Mouse (Mus musculus) kidney, adult 8-10 months (tissue): ENCODE measurements around the gene Fry.
A peak's percentile ranks its signal among the peaks of the same experiment; 100 is the strongest.

Experiments used
- DNase-seq, 2 experiments: peaks; one replicate each; pipeline ENCODE4 v3.0.0; 2022

Fry gene

DNA sequence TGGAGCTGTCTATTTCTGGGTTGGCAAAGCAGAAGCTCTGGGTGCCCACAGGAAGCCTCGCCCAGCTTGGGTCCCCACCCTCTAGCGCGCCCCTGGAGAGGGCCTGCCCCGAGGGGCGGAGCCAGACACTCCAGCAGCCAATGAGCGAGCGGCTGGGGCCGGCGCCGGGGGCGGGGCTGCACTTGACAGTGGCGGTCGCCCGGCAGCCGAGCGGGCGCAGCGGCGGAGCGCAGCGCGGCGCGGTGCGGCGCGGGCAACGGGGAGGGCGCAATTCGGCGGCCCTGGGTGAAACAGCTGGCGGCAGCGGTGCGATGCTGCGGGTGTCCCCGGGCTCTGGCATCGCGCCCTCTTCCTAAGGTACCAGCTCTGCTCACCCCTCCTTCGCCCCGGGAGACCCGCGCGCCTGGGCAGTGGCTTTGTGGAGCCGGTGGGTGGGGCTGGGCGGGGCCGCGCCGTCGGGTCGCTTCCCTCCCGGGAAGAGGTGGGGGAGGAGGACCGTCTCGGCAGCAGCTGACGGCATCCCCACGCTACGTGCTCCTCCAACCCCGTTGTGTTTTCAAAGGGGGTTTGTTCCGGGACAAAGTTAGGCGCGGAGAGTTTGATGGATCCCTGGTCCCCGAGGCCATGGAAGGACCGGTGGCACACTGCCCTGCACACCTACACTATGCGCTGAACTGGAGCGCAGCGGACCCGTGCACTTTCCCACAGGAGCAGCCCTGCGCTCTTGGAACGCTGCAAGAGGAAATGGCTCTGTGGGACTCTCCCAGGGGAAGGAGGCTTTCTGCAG lies at the start of gene Fry:
Gene Fry, plus strand, starts transcription at position 191 of the 787 bp plus-strand sequence.
- peak; percentile 80 to 82 for DNase-seq

DNA sequence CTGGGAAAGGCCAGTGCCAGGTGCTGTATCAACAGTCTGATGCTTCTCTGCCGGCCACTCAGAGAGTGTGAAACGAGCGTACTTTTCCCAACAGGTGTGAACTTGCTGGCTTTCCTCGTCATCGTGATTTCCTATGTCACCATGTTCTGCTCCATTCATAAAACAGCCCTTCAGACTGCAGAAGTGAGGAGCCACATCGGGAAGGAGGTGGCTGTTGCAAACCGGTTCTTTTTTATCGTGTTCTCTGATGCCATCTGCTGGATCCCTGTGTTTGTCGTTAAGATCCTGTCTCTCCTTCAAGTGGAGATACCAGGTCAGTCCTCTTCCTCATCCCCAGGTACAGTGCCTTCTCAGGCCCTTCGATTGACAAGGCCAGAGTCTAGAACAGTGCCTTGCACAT lies 48.4 kb upstream of the Fry start:
- no peak for DNase-seq

DNA sequence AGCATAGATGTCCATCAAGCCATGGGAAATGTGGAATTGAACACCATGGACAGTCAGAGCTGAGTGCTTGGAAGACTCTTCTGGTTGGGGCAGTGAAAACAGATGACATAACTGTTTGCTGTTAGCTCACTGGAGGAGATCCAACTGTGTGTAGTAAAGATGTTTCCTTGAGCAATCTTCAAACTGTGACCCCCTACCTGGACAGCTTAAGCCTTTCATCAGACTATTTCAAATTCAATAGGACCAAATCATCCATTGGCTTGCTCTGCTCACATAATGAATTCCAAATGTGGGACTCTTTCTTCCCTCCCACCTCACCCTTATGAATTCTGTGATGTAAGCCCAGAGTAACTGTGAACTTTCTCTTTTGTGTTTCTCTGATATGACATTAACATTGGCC lies 46.7 kb upstream of the Fry start:
- DNase-seq, result no peak

DNA sequence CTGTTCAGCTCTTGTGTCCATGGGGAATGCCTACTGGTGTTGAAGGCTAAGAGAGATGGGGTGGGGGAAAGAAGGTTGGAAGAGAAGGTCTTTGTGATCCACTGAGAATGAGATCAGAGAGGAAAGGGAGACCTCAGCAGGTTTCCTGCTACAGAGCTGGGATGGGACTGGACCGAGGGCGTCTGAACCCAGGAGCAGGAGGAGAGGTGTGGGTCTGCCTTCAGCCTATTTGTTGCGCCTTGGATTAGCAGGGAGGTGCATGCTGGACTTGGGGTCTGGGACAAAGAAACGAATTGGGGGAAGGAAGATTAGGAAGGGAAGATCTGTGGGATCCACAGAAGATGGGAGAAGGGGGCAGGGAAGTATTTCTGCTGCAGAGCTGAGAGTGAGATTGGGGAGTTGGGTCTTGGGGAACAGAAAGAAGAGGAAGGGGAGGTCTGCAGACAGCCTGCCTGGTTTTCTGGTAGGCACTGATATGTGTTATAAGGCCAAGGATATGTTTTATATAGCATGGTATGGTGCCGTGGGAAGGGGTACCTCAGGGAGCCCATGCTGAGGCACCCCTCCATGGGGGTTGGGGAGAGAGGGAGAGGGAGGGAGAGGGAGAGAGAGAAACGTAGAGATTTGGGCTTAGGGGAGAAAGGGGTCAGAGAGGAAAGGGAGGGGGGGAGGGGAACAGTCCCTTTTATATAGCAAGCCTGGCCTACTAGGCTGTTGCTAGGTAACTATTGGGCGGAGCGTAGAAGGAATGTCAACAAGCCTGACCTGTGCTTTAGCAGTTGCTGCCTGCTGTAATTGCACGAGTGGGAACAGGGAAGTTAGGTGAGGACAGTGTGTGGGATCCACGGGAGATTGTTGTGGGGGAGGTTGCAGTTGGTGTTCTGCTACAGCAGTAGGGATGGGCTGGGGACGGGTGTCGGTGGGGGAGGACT lies 38.3 kb upstream of the Fry start:
- peak in 1 of 2 experiments; percentile 14 for DNase-seq

DNA sequence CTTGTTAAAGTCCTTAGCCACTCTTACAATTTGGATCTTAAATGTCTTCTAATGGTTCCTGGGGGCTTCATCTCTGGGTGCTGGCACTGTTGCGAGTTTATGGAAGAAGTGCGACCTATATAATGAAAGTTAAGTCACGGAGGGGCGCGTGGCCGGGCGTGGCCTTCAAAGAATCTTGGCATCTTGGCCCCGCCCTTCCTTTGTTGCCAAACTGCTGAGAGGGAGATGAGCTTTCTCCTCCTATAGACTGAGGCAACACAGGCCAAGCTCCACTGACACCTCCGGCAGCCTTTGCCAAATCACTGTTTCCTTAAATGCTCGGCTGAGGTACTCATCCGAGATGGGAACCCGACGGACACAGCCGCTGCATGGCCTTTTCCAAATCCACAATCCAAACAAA lies 35.7 kb upstream of the Fry start:
- DNase-seq, result no peak

DNA sequence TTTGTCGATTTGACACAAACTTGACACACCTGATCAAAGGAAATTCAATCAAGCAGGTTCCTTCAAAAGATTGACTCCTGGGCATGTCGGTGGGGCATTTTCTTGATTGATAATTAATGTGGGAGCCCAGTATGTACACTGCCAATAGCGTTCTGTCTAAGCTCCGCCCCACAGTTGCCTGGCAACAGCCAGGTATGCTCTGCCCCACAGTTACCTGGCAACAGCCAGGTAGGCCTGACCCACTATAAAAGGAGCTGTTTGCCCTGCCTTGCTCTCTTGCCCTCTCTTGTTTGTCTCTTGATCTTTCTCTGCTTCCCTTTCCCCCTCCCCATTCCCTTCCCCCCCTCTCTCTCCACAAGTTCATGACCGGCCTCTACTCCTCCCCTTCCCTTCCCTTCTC lies 35.3 kb upstream of the Fry start:
- no peak for DNase-seq

DNA sequence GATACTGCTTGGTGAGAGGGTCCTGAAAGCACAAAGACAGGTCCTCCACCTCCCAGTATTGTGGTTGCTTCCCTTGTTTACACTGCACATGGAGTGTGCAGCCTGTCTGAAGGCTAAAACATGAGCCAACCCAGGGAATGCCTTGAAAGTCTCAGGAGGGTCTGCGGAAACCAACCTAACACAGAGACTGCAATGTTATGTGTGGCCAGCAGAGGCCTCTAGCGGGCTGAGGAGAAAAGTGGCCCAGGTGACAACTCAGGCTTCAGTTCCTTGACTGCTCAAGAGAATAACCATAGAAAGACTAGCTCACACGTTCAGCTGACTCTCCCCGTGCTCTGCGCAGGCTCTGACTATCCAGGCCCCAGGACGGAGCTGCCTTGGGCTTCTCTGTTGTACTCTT lies 20.8 kb upstream of the Fry start:
- peak; percentile 18 to 23 for DNase-seq

DNA sequence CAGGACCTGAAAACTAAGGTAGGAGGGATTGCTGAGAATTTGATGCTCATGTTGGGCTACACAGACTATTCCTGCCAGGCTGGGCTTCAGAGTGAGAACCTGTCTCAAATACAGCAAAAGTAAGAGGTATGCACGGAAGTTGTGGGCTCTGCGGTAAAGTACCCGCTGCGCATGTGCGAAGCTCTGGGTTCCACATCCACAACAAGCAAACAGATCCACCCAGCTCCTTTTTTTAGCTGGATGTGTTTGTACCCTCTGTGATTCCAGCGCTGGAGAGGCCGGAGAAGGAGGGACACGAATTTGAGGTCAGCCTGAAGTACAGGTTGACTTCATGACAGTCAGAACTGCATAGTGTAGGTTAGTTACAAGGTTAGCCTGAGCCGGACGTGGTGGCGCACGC lies 19.7 kb upstream of the Fry start:
- no peak for DNase-seq

DNA sequence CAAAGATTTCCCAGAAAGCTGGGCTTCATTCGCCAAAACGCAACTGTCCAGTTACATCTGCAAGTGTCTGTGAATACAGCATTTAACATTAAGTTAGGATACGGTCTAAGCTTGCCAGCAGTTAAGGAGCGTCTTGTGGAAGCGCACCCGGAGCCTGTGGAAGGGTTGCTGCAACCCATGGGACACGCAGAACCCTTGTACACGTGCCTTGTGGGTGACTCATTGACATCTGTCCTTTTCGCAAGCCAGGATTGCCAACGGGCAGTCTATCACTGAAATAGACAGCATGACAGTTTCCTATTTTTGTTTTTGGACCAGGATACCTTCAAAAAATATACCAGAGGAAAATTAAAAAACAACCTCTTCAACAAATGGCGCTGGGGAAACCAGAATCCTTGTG lies 16.7 kb upstream of the Fry start:
- DNase-seq, result no peak

DNA sequence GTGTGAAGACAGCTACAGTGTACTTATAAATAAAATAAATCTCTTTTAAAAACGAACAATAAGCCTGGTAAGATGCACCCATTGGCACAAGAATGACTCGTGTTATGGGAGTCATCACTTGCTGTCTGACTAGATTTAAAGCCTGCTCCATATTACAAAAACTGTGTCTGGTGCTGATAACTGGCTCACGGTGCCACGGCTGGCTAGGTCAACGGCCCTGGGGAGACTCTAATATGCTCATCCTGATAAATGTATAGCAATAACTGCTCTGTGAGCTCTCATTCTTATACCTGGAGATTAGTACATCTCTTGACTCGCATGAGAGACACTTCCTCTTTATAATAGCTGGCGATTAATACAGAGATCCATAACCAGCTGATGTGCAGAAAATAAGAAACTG lies 12.1 kb upstream of the Fry start:
- DNase-seq, result no peak

DNA sequence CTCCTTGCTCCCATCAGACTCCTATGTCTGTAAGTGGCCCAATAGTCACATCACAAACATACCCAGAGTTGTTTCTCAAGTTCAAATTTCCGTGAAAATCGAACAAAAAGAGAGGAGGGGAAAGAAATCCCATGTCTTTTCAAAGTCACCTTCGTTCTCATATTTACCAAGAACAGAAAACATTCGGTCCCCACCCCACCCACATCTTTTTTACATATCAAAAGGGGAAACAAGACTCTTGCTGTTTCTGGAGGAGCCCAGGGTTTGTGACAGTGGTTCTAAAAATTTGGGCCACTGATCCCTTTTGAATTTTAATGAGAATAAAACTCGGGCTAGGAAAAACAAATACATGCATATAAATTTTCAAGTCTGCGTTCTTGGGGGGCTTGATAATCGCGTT lies 7.2 kb upstream of the Fry start:
- DNase-seq, result no peak

DNA sequence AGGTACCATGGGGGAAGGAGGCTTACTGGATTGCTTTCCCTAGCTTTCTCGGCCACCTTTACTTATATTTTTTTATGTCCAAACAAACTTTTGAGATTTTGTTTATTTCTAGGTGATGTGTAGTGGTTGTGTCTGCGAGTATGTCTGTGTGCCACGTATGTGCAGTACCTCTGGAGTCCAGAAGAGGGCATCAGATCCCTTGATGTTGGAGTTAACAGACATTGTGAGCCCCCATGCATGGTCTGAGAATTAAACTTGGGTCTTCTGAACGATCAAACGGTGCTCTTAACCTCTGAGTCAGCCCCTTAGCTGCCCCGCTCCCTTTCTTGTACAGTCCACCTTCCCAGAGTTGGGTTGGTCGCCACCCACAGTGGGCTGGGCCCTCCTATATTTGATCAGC lies 4.4 kb upstream of the Fry start:
- no peak for DNase-seq

DNA sequence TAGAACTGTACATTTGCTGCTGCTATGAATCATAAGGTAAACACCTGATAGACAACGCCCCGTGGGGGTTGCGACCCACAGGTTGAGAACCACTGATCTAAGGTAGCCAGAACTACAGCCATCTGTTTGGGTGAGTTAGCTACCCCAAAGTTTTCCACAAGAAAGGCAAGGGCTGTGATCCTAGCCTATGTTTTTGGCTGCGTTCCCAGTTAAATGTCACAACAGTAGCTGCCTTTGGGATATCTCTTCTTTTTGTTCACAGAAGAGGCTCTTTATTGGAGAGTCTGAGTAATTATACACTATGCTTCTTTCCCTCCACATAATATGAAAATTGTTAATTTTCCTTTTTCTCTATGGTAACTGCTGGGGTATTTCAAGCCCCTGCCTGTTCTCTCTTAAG lies 3.7 kb upstream of the Fry start:
- DNase-seq, result no peak

DNA sequence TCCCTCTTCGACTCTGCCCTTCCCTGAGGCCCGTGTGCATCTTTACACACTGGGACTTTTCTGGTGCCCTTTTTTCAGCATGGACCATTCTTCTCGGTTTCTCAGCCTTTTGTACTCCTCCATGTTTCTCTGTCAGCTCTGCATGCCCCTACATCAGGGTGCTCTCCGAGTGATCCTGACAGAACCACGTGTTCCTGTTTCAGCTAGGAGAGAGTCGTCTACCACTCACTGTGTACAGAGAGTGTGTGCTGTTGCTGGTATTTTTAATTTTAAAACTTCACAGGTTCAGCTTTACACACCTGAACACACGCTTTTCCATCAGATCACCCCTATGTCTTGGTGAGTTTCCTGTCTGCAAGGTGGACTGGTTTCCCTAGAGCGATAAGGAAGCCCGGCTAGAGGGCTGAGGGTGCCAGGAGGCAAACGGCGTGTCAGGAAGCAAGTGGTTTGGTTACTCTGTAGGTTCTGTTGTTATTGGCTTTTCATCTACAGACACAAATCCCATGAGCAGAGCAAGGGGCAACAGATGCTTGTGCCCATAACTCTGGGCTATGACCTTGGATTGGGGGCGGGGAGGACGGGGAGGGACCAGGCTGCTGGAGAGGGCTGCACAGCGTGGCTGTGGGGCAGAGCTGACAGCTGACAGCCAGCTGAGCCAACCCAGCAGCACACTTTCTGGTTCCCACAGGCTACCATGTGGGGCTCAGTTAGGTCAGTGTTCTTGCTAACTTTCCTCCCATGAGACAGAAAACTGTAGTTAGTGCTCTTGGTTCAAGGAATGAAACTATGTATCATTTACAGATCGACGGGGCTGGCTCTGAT lies 3.0 kb upstream of the Fry start:
- no peak for DNase-seq

DNA sequence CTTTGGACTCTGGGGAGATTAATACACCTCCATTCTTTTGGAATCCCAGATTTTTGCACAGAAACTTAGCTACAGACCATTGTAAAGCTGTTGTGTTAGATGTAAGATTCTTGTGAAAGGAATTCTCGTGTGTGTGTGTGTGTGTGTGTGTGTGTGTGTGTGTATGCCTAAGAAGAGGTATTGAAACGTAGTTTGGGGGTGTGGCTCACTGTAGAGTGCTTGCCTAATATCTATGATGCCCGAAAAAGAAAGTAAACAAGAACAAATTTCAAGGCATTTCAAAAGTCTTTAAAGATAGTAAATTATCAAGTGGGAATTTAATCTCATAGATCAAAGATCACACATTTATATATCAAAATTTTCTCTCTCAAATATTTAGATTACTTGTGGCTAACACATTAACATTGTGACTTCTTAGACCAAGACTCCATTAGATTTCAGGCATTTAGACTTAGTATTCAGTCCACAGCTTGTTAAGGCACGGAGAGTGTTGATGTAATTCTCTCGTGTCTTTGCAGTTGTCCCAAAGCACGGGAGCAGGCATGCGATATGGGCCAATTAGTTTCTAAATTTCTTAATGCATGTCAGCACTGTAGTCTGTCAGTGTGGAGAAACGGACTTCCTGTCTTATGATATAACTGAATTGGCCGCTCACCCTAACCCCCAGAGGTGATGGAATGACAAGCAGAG lies 2.1 kb upstream of the Fry start:
- DNase-seq, result no peak

DNA sequence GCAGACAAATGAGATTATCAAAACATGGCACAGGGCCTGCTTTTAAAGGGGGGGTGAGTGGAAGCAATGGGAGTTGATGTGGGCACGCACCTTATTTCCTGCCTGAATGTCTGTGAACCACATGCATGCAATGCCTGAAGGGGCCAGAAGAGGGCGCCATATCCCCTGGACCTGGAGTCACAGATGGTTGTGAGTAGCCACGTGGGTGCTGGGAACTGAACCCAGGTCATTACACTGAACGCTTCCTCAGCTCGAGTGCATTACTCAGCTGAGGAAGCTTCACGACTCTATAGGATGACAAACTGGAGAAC lies 1.6 kb upstream of the Fry start:
- no peak for DNase-seq

DNA sequence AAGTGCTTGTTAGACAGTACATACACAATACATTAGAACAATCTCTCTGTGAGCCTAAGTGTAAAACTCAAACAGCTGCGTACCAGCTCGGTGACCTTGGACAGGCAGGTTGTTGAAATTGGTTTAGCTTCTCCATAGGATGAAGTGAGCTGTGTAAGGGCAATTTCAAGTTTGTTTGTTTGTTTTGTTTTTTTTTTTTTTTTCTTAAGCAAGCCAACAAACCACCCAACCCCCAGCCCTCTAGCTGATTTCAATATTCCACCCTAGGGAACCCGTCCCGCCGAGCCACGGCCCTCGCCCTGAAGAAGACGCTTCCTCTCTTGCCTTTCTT lies 356 bp upstream of the Fry start:
- no peak for DNase-seq

DNA sequence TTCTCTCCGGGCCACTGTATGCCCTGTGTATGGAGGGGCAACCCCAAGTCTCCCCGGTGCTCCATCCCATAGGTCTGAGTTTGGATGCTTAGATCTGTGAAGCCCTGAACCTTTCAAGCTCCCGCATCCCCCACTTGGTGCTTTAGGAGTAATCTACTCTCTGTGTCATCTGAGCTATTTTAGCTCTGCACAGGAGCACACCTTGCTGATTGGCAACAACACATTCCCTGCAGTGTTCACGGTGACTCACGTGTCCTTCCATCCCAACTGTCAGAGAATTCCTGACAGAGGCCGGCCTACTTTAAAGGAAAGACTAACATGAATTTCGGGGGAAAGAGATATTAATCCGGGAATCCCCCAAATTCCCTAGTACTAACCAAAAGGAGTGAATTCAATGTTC lies 2.2 kb downstream of the Fry start:
- no peak for DNase-seq

DNA sequence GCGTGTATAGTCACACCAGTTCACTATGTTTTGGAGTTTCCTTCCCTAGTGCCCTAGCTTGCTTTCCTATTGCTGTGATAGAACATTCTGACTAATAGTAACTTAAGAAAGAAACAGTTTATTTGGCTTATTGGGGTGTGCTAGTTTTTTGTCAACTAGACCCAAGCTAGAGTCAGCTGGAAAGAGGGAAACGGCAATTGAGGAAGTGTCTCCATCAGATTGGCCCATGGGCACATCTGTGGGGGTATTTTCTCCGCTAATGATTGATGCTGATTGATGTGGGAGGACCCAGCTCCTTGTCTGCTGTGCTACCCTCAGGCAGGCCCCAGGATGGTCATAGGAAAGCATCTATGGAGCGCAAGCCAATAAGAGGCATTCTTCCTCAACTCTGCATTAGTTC lies 3.6 kb downstream of the Fry start:
- no peak for DNase-seq

DNA sequence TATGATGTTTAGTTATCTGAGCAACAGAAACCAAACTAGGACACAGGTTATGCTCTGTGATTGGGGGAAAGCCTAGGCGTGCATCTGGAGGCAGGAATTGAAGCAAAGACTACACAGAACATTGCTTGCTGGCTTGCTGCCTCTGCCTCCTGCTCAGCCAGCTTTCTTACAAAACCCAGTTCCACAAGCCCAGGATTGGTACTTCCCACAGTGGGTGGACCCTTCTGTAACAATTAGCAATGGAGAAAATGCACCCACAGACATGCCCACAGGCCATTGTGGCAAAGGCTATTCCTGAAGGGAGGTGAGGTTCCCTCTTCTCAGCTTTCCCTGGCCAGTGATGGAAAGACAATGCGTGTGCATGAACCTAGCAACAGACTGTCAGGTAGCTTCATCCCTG lies 4.1 kb downstream of the Fry start:
- DNase-seq, result no peak

DNA sequence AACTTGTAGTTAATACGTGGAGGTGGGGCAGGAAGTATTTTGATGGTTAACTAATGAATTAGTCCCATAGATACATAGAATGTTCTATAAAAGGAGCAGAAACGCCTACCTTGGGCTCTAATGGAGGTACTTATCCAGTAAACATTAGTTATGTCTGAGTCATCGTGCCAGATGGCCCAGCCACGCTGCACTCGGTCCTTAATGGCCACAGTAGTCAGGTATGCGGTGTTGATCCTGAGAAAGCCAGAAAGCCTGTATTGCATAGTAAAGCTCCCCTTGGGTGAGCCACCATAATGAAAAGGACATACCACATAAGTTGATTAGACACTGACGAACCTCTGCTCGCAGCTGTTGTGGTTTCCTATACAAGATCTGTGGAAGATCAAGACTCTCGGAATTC lies 7.5 kb downstream of the Fry start:
- DNase-seq, result no peak

DNA sequence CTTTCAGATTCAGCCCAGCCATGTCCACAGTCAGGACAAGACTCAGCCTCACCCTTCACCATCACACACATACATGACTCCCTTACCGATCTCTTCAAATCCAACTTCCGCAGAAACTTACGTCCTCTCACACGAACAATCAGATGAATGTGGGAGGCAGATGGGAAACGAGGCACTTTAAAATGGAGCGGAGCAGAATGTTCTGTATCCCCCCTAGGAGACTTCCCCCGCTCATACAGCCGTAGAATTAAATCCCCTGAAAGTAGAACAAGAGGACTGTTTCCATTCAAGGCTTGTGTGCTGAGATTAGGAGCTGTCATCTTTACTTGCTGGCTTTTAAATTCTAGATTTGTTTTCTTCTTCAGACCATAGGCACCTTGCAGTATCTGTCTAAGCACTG lies 10.0 kb downstream of the Fry start:
- DNase-seq, result no peak

DNA sequence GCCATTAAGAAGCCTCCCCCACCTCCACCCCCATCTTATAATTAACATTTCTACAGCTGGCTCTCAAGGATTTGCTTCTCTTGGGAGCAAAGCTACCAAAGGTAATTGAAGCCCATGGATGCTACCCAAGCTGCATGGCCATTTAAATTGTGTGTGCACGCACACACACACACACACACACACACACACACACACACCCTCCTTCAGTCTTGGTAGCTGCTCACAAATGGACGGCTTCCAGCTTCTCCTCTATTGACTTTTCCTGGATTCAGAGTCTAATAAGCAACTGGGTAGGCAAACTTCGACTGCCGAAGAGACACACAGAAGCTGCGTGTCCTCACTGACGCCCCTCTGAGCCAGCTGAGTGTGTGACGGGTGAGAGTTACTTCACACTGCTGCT lies 11.7 kb downstream of the Fry start:
- DNase-seq, result no peak
